In genomic region chr14:30825021-30825475, GRCm38 (mm10) we compare ENCODE assay signal across 8 mouse cellular contexts. TPM values are rescaled to one million over a fixed set of nuclear protein-coding genes. Genes with fewer than 3 reads are reported as not detected.
DNase-seq lines count a peak whose midpoint lies in the region; ATAC-seq and TF ChIP-seq lines count a peak whose summit lies in the region.

No protein-coding gene starts in this region.

- H3K27me3 ChIP-seq in heart, embryonic 15.5 days, result no peaks in the 10 kb centered on the region
- H3K27me3 ChIP-seq in hindbrain, embryonic 11.5 days (ENCODE audit: control insufficient read depth, insufficient read depth, low read length), result no peaks in the 10 kb centered on the region
- H3K27me3 ChIP-seq in midbrain, embryonic 11.5 days (ENCODE audit: control insufficient read depth, insufficient read depth, low read length), result no peaks in the 10 kb centered on the region

- TF ChIP-seq POLR2A in cortical plate, adult 2 months (IDR thresholded peaks at IDR 0.05; ENCODE audit: extremely low read depth, insufficient read depth, low read length), result no peak

- 0 out of 2 replicates have a peak overlapping the region, but pooled peaks have one; percentile 94 for H3K9ac ChIP-seq in heart, embryonic 15.5 days
- 0 out of 2 replicates have a peak overlapping the region, but pooled peaks have one; percentile 19 for H3K9ac ChIP-seq in hindbrain, embryonic 11.5 days (ENCODE audit: low read depth, low read length)
- peak overlapping the region; percentile 88 for H3K9ac ChIP-seq in midbrain, embryonic 11.5 days (ENCODE audit: low read length)

- no peak for TF ChIP-seq CTCF in cortical plate, adult 2 months (IDR thresholded peaks at IDR 0.05; ENCODE audit: extremely low read depth, insufficient read depth, low read length)

- peak overlapping the region; percentile 99 for H3K4me3 ChIP-seq in heart, embryonic 15.5 days
- peak overlapping the region; percentile 61; the same call in 1 of the 2 replicates for H3K4me3 ChIP-seq in cortical plate, adult 2 months (ENCODE audit: insufficient read depth, low read length)
- peak overlapping the region; percentile 81 for H3K4me3 ChIP-seq in hindbrain, embryonic 11.5 days (ENCODE audit: low read depth, low read length)
- H3K4me3 ChIP-seq in midbrain, embryonic 11.5 days (ENCODE audit: low read depth, low read length), result peak overlapping the region; percentile 84

- H3K4me1 ChIP-seq in heart, embryonic 15.5 days (replicated peaks), result peaks cover 44% of the 10 kb centered on the region
- peaks cover 10% of the 10 kb centered on the region for H3K4me1 ChIP-seq in cortical plate, adult 2 months (ENCODE audit: control insufficient read depth, insufficient read depth, low read length)
- H3K4me1 ChIP-seq in hindbrain, embryonic 11.5 days (replicated peaks; ENCODE audit: control insufficient read depth, insufficient read depth, low read length), result no peaks in the 10 kb centered on the region
- H3K4me1 ChIP-seq in midbrain, embryonic 11.5 days (ENCODE audit: control insufficient read depth, insufficient read depth, low read length), result peaks cover 13% of the 10 kb centered on the region

- no peak for DNase-seq in heart, adult 9 months (ENCODE audit: low spot score in 2 of 2)
- DNase-seq in hindbrain, embryonic 11.5 days (ENCODE audit: low spot score), result no peak
- DNase-seq in midbrain, embryonic 11.5 days (ENCODE audit: low spot score, missing footprints), result no peak
- DNase-seq in thymus, adult 18-20 months, result no peak
- DNase-seq in right cerebral cortex, adult 18-20 months, result no peak
- no peak for DNase-seq in MN1 (ENCODE audit: low spot score)

- H3K4me2 ChIP-seq in heart, embryonic 15.5 days, result peak overlapping the region; percentile 75
- H3K4me2 ChIP-seq in hindbrain, embryonic 11.5 days (replicated peaks; ENCODE audit: low read depth, low read length), result peak overlapping the region; percentile 76
- peak overlapping the region; percentile 74 for H3K4me2 ChIP-seq in midbrain, embryonic 11.5 days

- ATAC-seq in heart, embryonic 15.5 days (replicated peaks; ENCODE audit: insufficient number of reproducible peaks, insufficient read depth, low FRiP score, low read depth), result no peak
- ATAC-seq in hindbrain, embryonic 11.5 days (ENCODE audit: low FRiP score), result peak; percentile 25; the same call in 1 of the 2 replicates
- ATAC-seq in midbrain, embryonic 11.5 days (ENCODE audit: low FRiP score), result no peak

- H3K36me3 ChIP-seq in heart, embryonic 15.5 days, result no peaks in the 10 kb centered on the region
- no peaks in the 10 kb centered on the region for H3K36me3 ChIP-seq in hindbrain, embryonic 11.5 days (ENCODE audit: control insufficient read depth, insufficient read depth, low read length)
- no peaks in the 10 kb centered on the region for H3K36me3 ChIP-seq in midbrain, embryonic 11.5 days (ENCODE audit: control insufficient read depth, insufficient read depth, low read length)

- H3K27ac ChIP-seq in heart, embryonic 15.5 days, result peak overlapping the region; percentile 70; the same call in 1 of the 2 replicates
- no peak overlapping the region for H3K27ac ChIP-seq in cortical plate, adult 2 months (ENCODE audit: insufficient read depth, low read length)
- no peak overlapping the region for H3K27ac ChIP-seq in hindbrain, embryonic 11.5 days (ENCODE audit: low read depth, low read length)
- H3K27ac ChIP-seq in midbrain, embryonic 11.5 days (ENCODE audit: low read depth, low read length), result no peak overlapping the region; the same call in 1 of the 2 replicates

- H3K9me3 ChIP-seq in heart, embryonic 15.5 days (replicated peaks), result no peaks in the 10 kb centered on the region
- H3K9me3 ChIP-seq in hindbrain, embryonic 11.5 days (ENCODE audit: control insufficient read depth, low read length), result no peaks in the 10 kb centered on the region
- no peaks in the 10 kb centered on the region for H3K9me3 ChIP-seq in midbrain, embryonic 11.5 days (ENCODE audit: control insufficient read depth, low read length)

- 35% methylated on average over 5 of the region's 5 CpGs for WGBS in heart, embryonic 15.5 days
- 43% methylated on average over 5 of the region's 5 CpGs for WGBS in hindbrain, embryonic 11.5 days
- WGBS in midbrain, embryonic 11.5 days, result 35% methylated on average over 5 of the region's 5 CpGs

RNA-seq across cellular contexts. Expression of gene Tmem110, which starts 0.3 kb away (rescaled TPM):
- polyA plus RNA-seq in heart, embryonic 15.5 days (2015; fragmentation: Nextera tagmentation; extraction: Ambion mirVana), result 12.7 and 14.2 TPM in 2 replicates
- polyA plus RNA-seq in cortical plate, adult 2 months (2012; rRNA removed), result 36.5 and 38.4 TPM in 2 replicates
- 17.2 and 23.3 TPM in 2 replicates for polyA plus RNA-seq in hindbrain, embryonic 11.5 days (2014; fragmentation: Nextera tagmentation; extraction: Ambion mirVana)
- polyA plus RNA-seq in midbrain, embryonic 11.5 days (2014; fragmentation: Nextera tagmentation; extraction: Ambion mirVana), result 22.0 and 23.3 TPM in 2 replicates

RNA-seq across cellular contexts. Expression of gene Mustn1, which starts 54.0 kb away (rescaled TPM):
- 3.9 and 4.3 TPM in 2 replicates for polyA plus RNA-seq in heart, embryonic 15.5 days (2015; fragmentation: Nextera tagmentation; extraction: Ambion mirVana)
- polyA plus RNA-seq in cortical plate, adult 2 months (2012; rRNA removed), result 2.5 and 3.0 TPM in 2 replicates
- 0.94 and 1.2 TPM in 2 replicates for polyA plus RNA-seq in hindbrain, embryonic 11.5 days (2014; fragmentation: Nextera tagmentation; extraction: Ambion mirVana)
- 0.30 and 0.42 TPM in 2 replicates for polyA plus RNA-seq in midbrain, embryonic 11.5 days (2014; fragmentation: Nextera tagmentation; extraction: Ambion mirVana)

Comparison
In these comparisons a context has a peak if more than half of its experiments do, and no peak if none do; other contexts are left out.
1. H3K9ac ChIP-seq: peak in every context shown above with its lines; median percentile 94 in heart, embryonic 15.5 days; 88 in midbrain, embryonic 11.5 days; 19 in hindbrain, embryonic 11.5 days.